Mouse (Mus musculus): ENCODE measurements around the gene Slc9a3r1.
A peak's percentile ranks its signal among the peaks of the same experiment; 100 is the strongest.

Gene Slc9a3r1

DNA sequence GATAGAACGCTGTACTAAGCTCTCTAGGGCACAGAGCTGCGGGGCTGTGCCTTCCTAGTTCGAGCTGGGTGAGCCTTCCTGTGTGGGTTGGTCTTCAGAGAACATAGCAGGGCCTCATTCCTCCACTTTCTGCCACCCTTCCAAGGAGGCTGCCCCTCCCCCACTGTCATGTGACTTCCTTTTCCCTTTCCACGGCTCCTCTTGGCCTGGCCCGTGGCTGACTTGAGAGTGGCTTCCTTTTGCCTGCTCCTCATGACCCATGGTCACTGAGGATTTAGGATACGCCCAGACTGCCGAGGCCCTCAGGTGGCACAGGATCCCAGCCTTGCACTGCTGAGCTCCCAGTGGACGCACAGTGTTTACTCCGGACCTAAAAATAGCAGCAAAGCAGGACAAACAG is 29.0 kb downstream of the Slc9a3r1 start:
- DNase-seq (ENCODE audit: low spot score): peak; percentile 67

DNA sequence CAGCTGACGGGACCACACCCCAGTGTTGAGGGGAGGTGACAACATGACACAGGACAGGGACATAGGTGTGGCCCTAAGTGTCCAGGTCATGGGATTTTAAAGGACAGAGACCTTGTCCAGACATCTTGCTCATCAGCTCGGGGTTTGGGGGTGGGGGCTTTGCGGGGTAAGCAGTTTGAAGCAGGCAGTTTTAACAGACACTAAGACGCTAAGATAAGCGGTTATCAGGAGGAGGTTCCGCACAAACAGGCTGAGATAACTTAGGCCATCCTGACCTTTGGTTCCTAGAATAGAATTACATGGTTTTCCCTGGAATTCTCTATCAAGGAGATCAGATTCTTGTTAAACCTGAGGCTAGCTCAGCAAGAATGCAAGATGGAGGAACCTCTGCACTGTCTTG is 31.6 kb downstream of the Slc9a3r1 start:
- DNase-seq (ENCODE audit: low spot score): no peak

DNA sequence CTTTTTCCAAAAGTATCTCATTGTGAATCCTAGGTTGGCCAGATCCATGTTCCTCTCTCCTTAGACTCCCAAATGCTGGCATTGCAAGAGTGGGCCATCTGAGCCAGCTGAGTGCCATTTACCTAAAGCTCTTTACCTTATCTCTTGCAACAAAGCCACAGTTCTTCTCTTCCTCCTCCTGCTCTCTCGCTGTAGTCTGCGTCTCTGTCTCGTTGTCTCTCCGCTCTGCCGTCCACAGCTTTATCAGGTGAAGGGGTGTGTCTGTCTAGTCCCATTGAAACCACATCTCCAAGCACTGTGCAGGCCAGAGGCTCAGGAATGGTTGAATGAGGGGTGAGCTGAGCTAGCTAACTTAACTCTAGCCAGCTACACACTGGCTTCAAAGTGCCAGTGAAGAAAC is 32.8 kb downstream of the Slc9a3r1 start:
- DNase-seq (ENCODE audit: low spot score): no peak

DNA sequence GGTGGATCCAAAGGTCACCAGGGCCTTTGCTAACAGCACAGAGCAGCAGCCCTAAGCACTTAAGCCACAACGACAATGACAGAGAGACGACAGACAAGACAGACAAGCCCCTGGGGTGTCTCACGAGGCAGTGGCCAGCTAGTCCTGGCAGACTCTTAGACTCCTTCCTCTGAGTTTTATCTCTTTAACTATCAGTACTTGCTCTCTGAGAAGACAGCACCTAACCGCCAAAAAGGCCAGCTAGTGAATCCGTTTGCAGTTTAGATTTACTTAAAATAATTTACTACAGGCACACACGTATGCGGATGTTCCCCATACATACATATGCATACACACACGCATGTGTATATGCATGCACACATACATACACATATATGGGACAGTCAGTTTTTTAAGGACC is 34.4 kb downstream of the Slc9a3r1 start:
- no peak for DNase-seq (ENCODE audit: low spot score)

DNA sequence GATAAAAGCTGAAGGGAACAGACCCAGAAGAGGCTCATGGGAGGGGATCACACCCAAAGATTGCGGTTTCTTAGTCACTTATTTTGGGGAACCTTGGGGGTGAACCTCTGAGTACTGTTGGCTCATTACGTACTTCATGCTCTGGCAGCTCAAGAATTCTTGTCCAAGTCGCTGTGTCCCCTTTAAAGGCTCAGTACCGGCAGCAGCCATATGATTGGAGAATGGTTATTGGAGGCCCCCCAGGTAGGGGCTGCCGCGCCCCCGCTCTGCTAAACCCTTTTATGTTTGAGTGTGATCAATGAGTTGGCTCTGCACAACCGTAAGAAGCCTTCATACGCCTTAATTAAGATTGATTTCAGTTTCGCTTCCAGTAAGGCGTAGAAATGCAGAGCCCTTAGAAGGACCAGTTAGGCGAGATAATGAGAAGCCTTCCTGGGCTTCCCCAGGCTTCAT is 35.8 kb downstream of the Slc9a3r1 start:
- DNase-seq (ENCODE audit: low spot score): no peak

DNA sequence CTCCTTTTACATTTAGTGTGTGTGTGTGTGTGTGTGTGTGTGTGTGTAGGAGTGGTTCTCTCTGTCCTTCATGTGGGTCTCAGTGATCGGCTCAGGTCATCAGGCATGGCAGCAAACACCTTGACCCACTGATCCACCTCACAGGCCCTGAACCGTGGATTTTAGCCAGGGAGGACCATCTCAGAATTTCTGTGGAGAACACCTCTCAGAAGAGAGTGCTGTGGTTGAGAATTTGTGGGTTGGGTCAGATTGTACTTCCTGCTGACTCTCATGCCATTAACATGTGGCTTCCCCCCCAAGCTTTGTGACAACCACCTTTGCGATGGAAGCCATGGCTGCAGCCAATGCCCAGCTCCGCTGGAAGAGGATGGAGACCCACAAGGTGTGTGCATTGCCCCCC is 37.4 kb downstream of the Slc9a3r1 start:
- no peak for DNase-seq (ENCODE audit: low spot score)

DNA sequence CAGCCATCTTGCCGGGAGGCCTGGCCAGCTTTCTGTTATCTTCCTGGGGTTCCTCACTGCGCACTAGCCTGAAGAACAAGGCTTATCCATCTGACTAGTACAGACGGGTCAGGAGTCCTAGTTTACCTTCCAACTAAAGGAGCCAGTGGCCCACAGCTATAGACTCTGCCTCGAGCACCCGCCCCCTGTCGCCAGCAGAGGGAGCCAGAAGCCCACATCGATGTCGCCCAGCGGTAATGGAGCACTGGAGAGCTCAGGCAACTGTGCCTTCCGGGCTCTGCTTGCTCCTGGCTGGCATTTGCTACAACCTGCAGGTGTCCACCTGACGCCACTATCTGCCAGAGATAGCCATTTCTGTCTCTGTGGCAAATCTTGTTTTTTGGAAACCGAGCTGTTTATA is 39.2 kb downstream of the Slc9a3r1 start:
- DNase-seq (ENCODE audit: low spot score): peak; percentile 77

DNA sequence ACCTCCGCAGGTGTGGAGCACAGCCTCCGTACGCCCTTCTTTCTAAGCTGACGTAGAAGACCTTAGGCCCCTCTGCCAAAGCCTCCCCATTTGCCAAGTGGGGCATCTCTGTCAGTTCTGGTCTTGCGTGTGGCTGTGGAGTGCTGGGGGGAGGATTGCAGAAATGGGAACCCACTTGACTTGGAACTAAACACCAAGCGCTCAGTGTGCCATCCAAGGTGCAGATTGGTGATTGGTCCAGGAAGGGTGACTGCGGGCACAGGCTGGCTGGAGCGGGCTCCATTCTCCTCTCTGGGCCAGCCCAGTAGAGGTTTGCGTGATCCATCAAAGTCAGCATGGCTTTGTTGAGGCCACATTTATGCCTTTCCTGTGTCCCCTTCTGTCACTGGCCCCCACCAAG is 39.6 kb downstream of the Slc9a3r1 start:
- DNase-seq (ENCODE audit: low spot score): no peak

DNA sequence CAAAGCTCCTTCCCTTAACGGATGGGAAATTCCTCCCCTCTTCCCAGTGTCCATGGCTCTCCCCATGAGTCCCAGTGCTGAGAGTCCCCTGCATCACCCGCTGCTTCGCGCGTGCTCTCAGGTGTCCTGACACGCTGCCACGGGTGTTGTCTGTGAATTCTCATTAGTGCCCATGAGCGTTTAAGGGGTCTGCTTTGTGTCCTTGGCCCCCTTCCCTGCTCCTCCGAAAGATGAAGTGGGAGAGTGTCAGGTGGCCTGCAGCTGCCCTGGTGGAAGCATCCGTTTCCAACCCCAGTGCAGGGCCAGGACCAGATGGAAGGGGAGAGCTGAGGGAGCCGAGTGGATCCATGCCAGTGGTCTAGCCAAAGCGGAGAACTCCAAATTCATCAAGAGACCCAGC is 45.0 kb downstream of the Slc9a3r1 start:
- DNase-seq (ENCODE audit: low spot score): no peak

DNA sequence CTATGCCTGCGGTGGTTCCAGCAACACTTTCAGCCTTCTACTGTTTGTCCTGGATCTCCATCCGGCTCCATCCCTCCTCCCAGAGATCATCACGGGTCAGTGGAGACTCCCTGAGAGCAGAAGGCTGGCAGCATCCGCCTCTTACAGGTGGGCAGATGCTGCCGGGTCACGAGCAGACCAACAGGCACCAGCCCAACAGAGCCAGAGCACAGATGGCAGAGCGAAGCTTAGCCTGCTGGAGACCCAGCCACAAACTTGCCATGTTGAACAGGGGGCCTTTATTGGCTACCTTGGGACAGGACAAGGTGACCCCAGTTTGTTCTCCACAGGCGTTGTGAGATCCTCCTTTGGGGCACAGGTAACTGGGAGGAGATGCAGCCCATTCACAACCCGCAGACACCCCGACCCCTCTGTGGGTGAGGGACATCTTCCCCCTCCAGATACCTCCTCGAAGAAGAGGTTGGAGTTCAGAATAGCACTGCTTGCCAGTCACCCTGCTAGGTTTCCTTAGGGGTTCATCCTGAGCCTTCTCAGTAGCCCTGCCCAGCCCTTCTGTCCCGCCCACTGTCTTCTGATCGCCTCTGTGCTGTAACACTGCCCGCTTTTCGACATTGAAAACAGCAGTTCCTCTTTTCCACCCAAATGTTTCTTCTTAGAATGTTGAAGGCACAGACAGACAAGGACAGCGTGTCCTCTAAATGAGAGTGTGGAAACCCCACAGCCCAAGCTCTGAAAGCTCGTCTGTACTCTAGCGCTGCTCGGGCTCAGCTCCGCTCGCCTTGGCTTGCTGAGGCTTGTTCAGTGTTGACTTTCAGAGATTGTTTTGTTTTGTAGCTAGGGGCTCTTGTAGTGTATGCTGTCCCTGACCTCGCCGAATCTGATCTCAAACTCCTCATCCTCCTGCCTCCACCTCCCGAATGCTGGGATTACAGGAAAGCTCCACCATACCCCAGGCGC is 45.9 kb downstream of the Slc9a3r1 start:
- no peak for DNase-seq (ENCODE audit: low spot score)

DNA sequence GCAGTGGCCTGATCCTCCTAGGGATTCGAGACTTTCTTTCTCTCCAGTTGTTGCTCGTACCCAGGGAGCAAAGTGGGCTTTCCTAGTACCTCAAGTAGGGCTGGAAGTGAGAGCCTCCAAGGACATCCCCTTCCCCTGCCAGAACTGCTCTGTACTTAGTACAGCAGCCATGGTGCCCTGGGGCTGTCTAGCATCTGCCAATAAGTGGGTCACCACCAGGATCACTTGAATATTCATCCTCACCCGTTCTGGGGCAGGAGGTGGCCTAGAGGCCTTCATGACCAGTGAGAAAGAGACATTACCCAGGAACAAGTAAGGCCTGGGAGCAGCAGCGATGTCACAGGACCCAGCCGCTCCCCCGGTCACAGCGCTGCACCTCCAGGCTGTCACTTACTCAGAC is 46.8 kb downstream of the Slc9a3r1 start:
- DNase-seq (ENCODE audit: low spot score): no peak

DNA sequence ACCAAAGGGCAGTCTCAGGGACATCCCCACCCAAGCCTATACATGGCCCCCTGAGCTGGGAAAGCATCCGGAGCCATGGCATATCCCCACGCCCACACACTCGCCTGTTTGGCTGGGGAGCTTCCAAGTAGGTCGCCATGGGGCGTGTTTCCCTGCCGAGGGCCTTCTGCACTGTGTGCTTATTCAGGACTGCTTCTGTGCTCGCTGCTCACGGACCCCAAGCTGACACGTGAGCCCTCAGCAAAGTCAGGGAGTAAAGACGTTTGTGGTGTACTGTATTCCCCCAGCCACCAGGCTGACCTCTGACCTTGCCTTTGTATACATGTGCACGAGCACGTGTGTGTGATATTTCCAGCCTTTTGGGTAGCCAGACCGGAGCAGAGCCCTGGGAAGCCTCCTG is 49.0 kb downstream of the Slc9a3r1 start:
- DNase-seq (ENCODE audit: low spot score): no peak

DNA sequence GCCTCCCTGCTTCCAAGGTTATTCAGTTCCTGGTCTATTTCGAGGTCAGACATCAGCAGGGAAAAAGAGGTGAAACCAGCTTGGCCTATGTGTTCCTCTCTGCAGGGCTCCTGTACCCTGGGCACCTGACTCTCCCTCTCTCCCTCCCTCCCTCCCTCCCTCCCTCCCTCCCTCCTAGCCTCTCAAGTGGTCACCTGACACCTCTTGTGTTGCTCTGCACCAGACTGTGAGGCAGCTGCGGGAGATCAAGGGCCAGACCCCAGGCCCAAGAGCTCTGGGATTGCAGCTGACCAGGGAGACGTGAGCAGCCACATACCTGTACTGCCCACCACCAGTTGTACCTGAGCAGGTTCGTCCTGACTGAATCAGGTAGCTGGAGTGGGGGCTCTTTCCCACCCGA is 52.0 kb downstream of the Slc9a3r1 start:
- no peak for DNase-seq (ENCODE audit: low spot score)

DNA sequence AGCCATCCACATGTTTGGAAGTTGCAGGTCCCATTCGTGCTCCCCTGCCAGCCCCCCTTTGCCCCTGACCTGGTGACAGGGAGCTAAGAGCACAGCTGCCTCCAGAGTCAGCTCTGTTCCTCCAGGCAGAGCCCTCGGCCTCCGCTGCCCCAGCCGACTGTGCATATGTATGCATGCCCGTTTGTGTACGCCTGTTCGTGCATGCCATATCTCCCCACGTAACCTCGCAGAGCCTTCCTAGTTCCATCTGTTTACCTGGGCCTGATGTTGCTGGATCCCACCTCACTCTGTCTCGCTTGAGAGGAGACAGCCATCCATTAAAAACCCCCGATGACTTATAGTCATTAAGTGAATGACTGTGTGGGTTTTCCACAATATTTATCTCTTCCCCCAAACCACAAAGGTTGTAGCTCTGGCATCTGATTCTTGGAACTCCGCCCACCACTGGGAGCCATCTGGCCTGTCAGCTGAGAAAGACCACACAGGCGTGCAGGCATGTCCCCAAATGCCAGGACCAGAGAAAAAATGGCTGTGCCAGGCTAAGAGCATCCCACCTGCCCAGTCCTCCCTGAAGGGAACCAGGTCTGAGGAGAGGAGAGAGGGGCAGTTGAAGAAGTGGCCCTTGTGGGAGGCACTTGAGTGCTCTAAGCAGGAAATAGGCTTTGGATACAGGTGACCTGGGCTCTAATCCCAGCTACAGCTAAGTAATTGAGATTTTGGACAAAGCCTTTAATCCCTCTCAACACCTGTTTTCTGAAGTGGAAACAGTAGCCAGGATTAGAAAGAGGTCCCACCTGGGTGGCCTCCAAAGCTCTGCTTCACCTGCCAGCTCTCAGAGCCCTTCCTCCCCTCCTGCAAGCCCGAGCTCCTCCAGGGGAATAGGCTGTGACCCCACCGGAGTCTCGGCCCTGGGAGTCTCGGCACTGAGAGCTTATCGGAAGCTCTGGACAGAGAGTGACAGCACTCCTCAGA is 54.6 kb downstream of the Slc9a3r1 start:
- DNase-seq (ENCODE audit: low spot score): no peak

DNA sequence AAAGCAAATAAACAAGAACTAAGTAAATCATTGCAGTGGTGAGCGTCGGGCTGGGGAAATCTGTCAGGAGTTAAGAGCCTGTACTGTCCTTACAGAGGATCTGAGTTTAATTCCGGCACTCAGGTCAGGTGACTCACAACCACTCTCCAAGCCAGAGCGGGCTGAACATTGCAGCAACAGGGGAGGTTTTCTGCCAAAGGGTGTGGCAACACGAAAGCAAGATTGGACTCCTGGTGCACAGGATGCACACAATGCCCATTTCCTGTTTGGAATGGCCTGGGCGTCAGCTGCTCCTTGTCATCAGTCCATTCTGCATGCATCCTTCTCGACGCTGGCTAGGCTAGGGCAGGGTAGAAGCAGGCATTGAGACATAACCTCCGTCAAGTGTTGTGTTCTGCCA is 56.1 kb downstream of the Slc9a3r1 start:
- DNase-seq (ENCODE audit: low spot score): peak; percentile 60

DNA sequence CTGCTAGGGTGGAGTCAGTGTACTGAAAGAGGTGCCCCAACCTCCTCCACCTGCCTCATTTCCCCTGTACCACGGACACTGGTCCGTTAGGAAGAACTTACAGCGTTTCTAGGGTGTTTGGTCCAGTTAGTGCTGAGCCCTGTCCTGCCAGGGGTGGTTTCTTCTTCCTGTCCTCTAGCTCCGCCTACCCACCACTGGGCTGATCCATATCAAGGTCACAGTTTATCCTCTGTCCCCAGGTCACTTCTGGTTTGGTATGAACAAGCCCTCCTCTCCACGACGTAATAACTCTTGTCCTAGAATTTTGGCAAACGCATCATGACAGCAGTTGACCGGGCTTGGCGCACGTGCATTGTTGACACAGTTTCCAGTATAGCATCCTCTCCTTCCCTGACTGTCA is 56.5 kb downstream of the Slc9a3r1 start:
- no peak for DNase-seq (ENCODE audit: low spot score)

DNA sequence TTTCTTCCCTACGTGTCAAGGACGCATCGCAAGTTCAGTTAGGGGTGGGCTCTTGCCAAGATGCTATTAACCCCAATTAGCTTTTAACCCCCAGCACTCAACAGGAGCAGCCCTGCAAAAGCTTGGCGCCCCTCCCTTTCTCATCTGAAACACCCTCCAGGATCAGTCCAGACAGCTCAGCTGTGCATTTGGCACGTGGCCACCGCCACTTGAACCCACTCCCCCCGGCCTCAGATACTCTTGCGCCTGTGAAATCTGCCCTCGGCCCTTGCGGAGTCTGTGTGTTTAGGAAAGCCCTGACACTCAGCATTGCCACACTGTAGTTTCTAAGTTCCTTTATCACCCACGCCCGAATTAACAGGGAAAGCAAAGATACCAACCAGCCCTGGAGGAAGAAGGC is 58.9 kb downstream of the Slc9a3r1 start:
- no peak for DNase-seq (ENCODE audit: low spot score)

DNA sequence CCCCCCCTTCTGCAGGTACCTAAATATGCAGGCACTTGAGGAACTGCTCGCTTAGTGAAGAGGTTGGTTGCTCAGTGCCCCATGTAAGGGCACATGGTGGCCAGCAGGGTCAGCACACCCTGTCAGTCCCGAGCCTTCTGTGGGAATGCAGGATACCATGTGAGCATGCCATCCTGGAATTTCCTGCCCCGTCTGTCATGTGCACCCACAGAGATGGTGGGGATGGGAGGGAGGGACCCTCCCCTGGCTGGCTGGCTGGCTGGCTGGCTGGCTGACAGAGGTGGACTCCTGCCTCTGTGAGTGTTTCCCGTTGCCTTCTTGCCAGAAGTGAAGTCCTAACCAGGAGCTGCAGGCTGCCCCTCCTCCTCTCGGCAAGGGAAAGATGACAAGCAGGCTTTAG is 59.4 kb downstream of the Slc9a3r1 start:
- DNase-seq (ENCODE audit: low spot score): no peak

DNA sequence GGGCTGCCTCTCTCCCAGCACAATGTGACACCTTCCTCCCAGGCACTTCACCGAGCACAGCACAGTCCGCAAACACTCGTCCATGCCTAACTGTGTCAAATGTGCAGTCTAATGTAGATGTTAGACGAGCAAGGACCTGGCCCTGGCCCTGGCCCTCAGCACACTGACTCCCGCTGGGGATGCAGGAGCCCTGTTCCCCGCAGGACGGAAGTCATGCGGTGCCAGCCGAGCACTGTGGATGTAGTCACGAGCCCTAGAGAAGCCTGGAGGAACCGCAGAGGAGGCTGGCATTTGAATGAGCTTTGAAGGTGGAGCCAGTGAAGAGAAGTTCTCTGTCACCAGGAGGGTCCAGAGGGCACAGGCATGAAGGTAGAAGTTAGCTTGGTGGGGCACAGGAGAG is 60.3 kb downstream of the Slc9a3r1 start:
- DNase-seq (ENCODE audit: low spot score): no peak

DNA sequence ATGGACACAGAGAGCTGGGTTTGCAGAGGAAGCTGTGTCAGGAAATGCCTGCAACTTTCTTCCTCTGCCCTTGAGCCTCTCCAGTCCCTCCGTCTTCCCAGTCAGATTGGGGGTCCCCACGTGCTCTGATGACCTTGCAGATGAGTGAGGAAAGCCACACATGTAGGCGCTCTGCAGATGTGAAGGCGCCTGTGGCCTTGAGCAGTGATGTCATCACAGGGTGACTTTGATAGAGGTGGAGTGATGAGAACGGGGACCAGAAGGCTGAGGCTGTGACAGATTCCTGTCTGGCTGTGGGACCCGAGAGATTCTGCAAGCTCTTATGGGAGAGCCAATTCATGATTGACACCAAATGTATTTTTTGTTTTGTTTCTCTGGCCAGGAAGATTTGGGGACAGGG is 60.7 kb downstream of the Slc9a3r1 start:
- DNase-seq (ENCODE audit: low spot score): no peak

DNA sequence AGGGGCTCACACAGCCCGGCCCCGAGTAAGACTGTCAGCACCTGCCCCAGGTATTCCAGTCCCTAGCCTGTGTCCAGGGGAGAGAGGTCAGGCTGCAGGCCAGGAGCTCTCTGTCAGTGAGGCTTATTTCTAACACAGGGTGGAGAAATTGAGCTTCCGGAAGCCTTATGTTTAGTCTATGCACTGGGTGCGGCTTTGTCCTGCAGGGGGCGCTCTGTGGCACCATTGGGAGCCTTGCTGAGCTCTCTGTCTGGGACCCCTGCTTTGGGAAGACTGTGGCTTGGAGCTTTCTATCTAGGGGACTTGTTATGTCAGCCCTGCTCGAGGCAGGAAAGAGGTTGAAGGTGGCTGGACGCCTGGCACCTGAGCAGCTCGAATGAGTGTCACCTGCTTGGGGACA is 61.7 kb downstream of the Slc9a3r1 start:
- peak; percentile 22 for DNase-seq (ENCODE audit: low spot score)

DNA sequence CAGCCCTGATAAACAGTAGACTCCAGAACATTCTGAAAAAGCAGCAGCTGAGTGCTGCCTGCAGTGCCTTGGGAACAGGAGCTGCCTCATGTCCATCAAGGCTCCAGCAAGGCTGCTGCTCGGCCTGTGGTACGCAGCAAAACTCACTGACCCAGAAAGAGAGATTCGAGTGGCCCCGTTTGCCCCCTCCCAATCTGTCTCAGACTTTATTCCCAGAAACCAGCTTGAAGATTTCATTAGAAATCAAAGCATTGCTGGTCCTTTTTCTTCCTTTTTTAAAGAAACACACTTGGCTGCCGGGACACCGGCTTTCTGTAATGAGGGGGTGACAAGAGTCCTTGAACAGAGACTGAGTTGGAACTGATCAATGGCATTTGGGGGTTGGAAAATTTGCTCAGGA is 62.2 kb downstream of the Slc9a3r1 start:
- DNase-seq (ENCODE audit: low spot score): no peak

Measured in urinary bladder, postnatal 14 days (tissue).